Mouse (Mus musculus): ENCODE measurements around the gene Gm21870.
"Not testable (repeated sequence)": the region's sequence is repeated elsewhere in the genome, so short reads cannot be mapped to it uniquely, and the experiment has no call there.

The Gm21870 gene

GRCm38 (mm10) chrX:33986716-33987115 lies at the start of gene Gm21870:
Gene Gm21870, minus strand, starts transcription at chrX:33986816.
- not testable (repeated sequence) for DNase-seq

GRCm38 (mm10) chrX:33956440-33956839 lies 30.2 kb downstream of the Gm21870 start, which contains the start of gene Btbd35f6:
Gene Btbd35f6, minus strand, starts transcription at chrX:33956540.
- not testable (repeated sequence) for DNase-seq

All from liver (tissue).